Mouse (Mus musculus): ENCODE results near the gene Prkn. TPM values are rescaled to one million over a fixed set of nuclear protein-coding genes. Genes with fewer than 3 reads are reported as not detected.
A peak's percentile ranks its signal among the peaks of the same experiment; 100 is the strongest.

Gene Prkn
- total and polyA plus RNA-seq, 3 experiments, result 4.8 to 8.8 (median 6.3) TPM

GRCm38 (mm10) chr17:11914451-11914850 is 1074.3 kb downstream of the Prkn start:
- DNase-seq, result no peak

- DNase-seq, result peak; percentile 23
Measured at GRCm38 (mm10) chr17:11918123-11918801, 1078.1 kb downstream of the Prkn start.

GRCm38 (mm10) chr17:11919581-11919980 is 1079.4 kb downstream of the Prkn start:
- DNase-seq, result peak; percentile 41

- DNase-seq, result no peak
Measured at GRCm38 (mm10) chr17:11921026-11921425, 1080.8 kb downstream of the Prkn start.

- DNase-seq, result no peak
Measured at GRCm38 (mm10) chr17:11923989-11924388, 1083.8 kb downstream of the Prkn start.

GRCm38 (mm10) chr17:11926865-11927386 is 1086.7 kb downstream of the Prkn start:
- DNase-seq, result no peak

GRCm38 (mm10) chr17:11931641-11932040 is 1091.5 kb downstream of the Prkn start:
- DNase-seq, result no peak

GRCm38 (mm10) chr17:11933737-11934136 is 1093.6 kb downstream of the Prkn start:
- DNase-seq, result no peak

GRCm38 (mm10) chr17:11947436-11947835 is 1107.3 kb downstream of the Prkn start:
- DNase-seq, result no peak

- no peak for DNase-seq
Measured at GRCm38 (mm10) chr17:11949551-11950197, 1109.5 kb downstream of the Prkn start.

- no peak for DNase-seq
Measured at GRCm38 (mm10) chr17:11950198-11950594, 1110.0 kb downstream of the Prkn start.

- peak; percentile 17 for DNase-seq
Measured at GRCm38 (mm10) chr17:11955317-11955716, 1115.1 kb downstream of the Prkn start.

- no peak for DNase-seq
Measured at GRCm38 (mm10) chr17:11960492-11960891, 1120.3 kb downstream of the Prkn start.

GRCm38 (mm10) chr17:11962808-11963207 is 1122.6 kb downstream of the Prkn start:
- DNase-seq, result peak; percentile 63

- no peak for DNase-seq
Measured at GRCm38 (mm10) chr17:11970160-11970559, 1130.0 kb downstream of the Prkn start.

GRCm38 (mm10) chr17:11972550-11972949 is 1132.4 kb downstream of the Prkn start:
- no peak for DNase-seq

GRCm38 (mm10) chr17:11972969-11973787 is 1133.0 kb downstream of the Prkn start:
- no peak for DNase-seq

- peak; percentile 36 for DNase-seq
Measured at GRCm38 (mm10) chr17:11975062-11975607, 1135.0 kb downstream of the Prkn start.

- DNase-seq, result no peak
Measured at GRCm38 (mm10) chr17:11978260-11978821, 1138.2 kb downstream of the Prkn start.

GRCm38 (mm10) chr17:11981666-11982065 is 1141.5 kb downstream of the Prkn start:
- DNase-seq, result no peak

GRCm38 (mm10) chr17:11988110-11988837 is 1148.1 kb downstream of the Prkn start:
- no peak for DNase-seq
